Mouse (Mus musculus) stomach, postnatal 0 days (tissue): ENCODE results near the gene Tceanc2.

Source experiments
- CTCF ChIP-seq: IDR thresholded peaks from 2 replicates; pipeline ENCODE4 v1.5.1; 2016; ENCODE audit warnings: antibody characterized with exemption, low read depth, mild to moderate bottlenecking, moderate library complexity
- EP300 ChIP-seq: optimal IDR thresholded peaks from 2 replicates; pipeline ENCODE3; 2016; ENCODE audit warnings: antibody characterized with exemption

- TF ChIP-seq EP300, result no peak
- no peak for TF ChIP-seq CTCF
Measured at GRCm38 (mm10) chr4:107136531-107136930, 42.4 kb downstream of the Tceanc2 start.
